Mouse (Mus musculus): Measurements from ENCODE around the gene Mdc1. TPM values are rescaled to one million over a fixed set of nuclear protein-coding genes. Genes with fewer than 3 reads are reported as not detected.

Mdc1 gene
- total RNA-seq, 2 experiments from 2014 or later = 16.5 to 16.9 TPM

Small RNA genes lying within 50 kb of the gene (microRNA-seq; reads per million reads assigned to microRNA genes)
- not detected for gene Gm28033

Other genes with a start within 250 kb of the Mdc1 start
- gene Sfta2, start 240.0 kb upstream of the Mdc1 start, total RNA-seq (2021) = not detected
- gene Gm9573, start 214.9 kb upstream of the Mdc1 start, total RNA-seq (2021) = not detected
- gene Mucl3, start 197.8 kb upstream of the Mdc1 start, total RNA-seq (2021) = not detected
- 10 to 100 TPM; 30.1 to 40.0 TPM for gene Vars2, start 173.9 kb upstream of the Mdc1 start, total RNA-seq (2021)
- gene Gtf2h4, start 167.8 kb upstream of the Mdc1 start, total RNA-seq (2021) = 10 to 100 TPM; 26.8 to 29.9 TPM
- gene Ddr1, start 136.9 kb upstream of the Mdc1 start, total RNA-seq (2021) = 10 to 100 TPM; 52.5 to 69.9 TPM
- 10 to 100 TPM; 10.6 to 13.6 TPM for gene Ier3, start 19.8 kb upstream of the Mdc1 start, total RNA-seq (2021)
- 100 to 1,000 TPM; 146 to 149 TPM for gene Flot1, start 18.3 kb upstream of the Mdc1 start, total RNA-seq (2021)
- gene Tubb5, start 3.2 kb upstream of the Mdc1 start, total RNA-seq (2021) = 100 to 1,000 TPM; 441 to 478 TPM
- 1 to 10 TPM; 2.3 to 3.1 TPM for gene Nrm, start 19.8 kb downstream of the Mdc1 start, total RNA-seq (2021)
- 1 to 10 TPM; 9.2 to 9.3 TPM for gene Ppp1r18, start 24.1 kb downstream of the Mdc1 start, total RNA-seq (2021)
- gene Dhx16, start 38.3 kb downstream of the Mdc1 start, total RNA-seq (2021) = 10 to 100 TPM; 26.0 to 32.0 TPM
- 10 to 100 TPM; 58.4 to 62.0 TPM for gene 2310061I04Rik, start 55.9 kb downstream of the Mdc1 start, total RNA-seq (2021)
- 10 to 100 TPM; 51.1 to 63.9 TPM for gene Atat1, start 68.6 kb downstream of the Mdc1 start, total RNA-seq (2021)
- gene Mrps18b, start 74.9 kb downstream of the Mdc1 start, total RNA-seq (2021) = 10 to 100 TPM; 38.0 to 46.2 TPM
- gene Ppp1r10, start 74.9 kb downstream of the Mdc1 start, total RNA-seq (2021) = 10 to 100 TPM; 62.5 to 84.5 TPM
- 10 to 100 TPM; 71.0 to 77.8 TPM for gene Abcf1, start 128.2 kb downstream of the Mdc1 start, total RNA-seq (2021)
- 100 to 1,000 TPM; 173 to 198 TPM for gene Gnl1, start 138.3 kb downstream of the Mdc1 start, total RNA-seq (2021)
- gene Prr3, start 138.7 kb downstream of the Mdc1 start, total RNA-seq (2021) = 10 to 100 TPM; 36.9 to 40.0 TPM
- 1 to 10 TPM; 1.1 to 2.2 TPM for gene H2-T24, start 179.0 kb downstream of the Mdc1 start, total RNA-seq (2021)
- gene H2-T23, start 191.3 kb downstream of the Mdc1 start, total RNA-seq (2021) = 10 to 100 TPM; 12.6 to 15.1 TPM
- 10 to 100 TPM; 11.0 to 12.2 TPM for gene H2-T22, start 201.2 kb downstream of the Mdc1 start, total RNA-seq (2021)
- under 1 TPM in 1 of 2 experiments, not detected in 1; 0.27 TPM for gene Gm6034, start 201.4 kb downstream of the Mdc1 start, total RNA-seq (2021)
- gene Gm11127, start 216.9 kb downstream of the Mdc1 start, total RNA-seq (2021) = 1 to 10 TPM in 1 of 2 experiments, under 1 TPM in 1; 0.59 to 1.9 TPM

Data from left cerebral cortex, postnatal 36 days (tissue).